Mouse (Mus musculus) MEL (cell line): ENCODE results near the gene Cpsf4.

ENCODE experiments used
- CHD2 ChIP-seq: IDR thresholded peaks from 2 replicates; pipeline ENCODE4 v1.6.1; 2011; ENCODE audit warnings: low read length, improper control_type of control experiment
- CTCF ChIP-seq, 3 experiments: IDR thresholded peaks in 2 of 3; conservative IDR thresholded peaks in 1 of 3; 2 replicates each; pipeline ENCODE4 v1.5.1; 2011 to 2012; ENCODE audit warnings: low read length in 3 of 3, low read depth in 2 of 3, mild to moderate bottlenecking in 2 of 3, improper control_type of control experiment in 1 of 3, inconsistent platforms in 1 of 3, mixed read lengths in 1 of 3, moderate library complexity in 1 of 3; ENCODE audit not compliant: control insufficient read depth in 1 of 3, insufficient read depth in 1 of 3, poor library complexity in 1 of 3, severe bottlenecking in 1 of 3
- EP300 ChIP-seq, 2 experiments: IDR thresholded peaks; 2 replicates each; pipeline ENCODE4 v1.6.1; 2011; ENCODE audit warnings: improper control_type of control experiment in 2 of 2, low read length in 2 of 2, low read depth in 1 of 2, mild to moderate bottlenecking in 1 of 2
- KAT2A ChIP-seq: conservative IDR thresholded peaks from 2 replicates; pipeline ENCODE4 v1.6.1; 2012; ENCODE audit warnings: low read depth, low read length, improper control_type of control experiment, inconsistent platforms
- MAX ChIP-seq: IDR thresholded peaks from 2 replicates; pipeline ENCODE4 v1.6.1; 2011; ENCODE audit warnings: low read length, improper control_type of control experiment
- POLR2A ChIP-seq, 2 experiments: IDR thresholded peaks; 2 replicates each; pipeline ENCODE4 v1.6.1; 2011 to 2012; ENCODE audit warnings: low read length in 2 of 2, mild to moderate bottlenecking in 2 of 2, control low read depth in 1 of 2, improper control_type of control experiment in 1 of 2, low read depth in 1 of 2, moderate library complexity in 1 of 2; ENCODE audit not compliant: control insufficient read depth in 1 of 2, insufficient read depth in 1 of 2, poor library complexity in 1 of 2
- TCF12 ChIP-seq: IDR thresholded peaks from 2 replicates; pipeline ENCODE4 v1.6.1; 2014; ENCODE audit warnings: low read depth, mild to moderate bottlenecking, inconsistent platforms, low read length, improper control_type of control experiment, moderate library complexity
- USF2 ChIP-seq, 2 experiments: IDR thresholded peaks; 2 replicates each; pipeline ENCODE4 v1.6.1; 2011 to 2012; ENCODE audit warnings: improper control_type of control experiment in 2 of 2, low read length in 2 of 2, borderline replicate concordance in 1 of 2, inconsistent platforms in 1 of 2, low read depth in 1 of 2, mild to moderate bottlenecking in 1 of 2; ENCODE audit not compliant: insufficient read depth in 1 of 2
- ZC3H11A ChIP-seq: IDR thresholded peaks from 2 replicates; pipeline ENCODE4 v1.6.1; 2012; ENCODE audit warnings: low read depth, mild to moderate bottlenecking, inconsistent platforms, low read length, improper control_type of control experiment

DNA sequence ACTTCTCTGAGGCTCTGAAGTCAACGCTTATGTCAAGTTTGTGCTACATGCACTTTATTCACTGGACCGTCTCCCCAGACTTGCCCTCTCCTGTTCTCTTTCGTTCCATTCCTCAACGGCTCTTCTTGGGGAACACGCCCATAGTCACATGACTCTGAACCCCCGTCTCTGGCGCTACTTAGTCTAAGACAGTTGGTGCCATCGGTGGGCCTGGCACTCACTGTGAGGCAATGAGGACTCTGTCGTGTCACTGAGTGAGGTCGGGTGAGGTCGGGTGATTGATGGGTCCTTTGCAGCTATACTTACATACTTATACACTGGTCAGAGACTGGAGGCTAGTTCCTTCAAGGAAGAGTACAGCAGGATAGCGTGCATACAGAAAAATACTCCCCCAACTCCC is 56.4 kb downstream of the Cpsf4 start:
- TF ChIP-seq ZC3H11A (no peak), USF2 (IDR thresholded peaks at IDR 0.05; ENCODE audit: borderline replicate concordance in 1 of 2, insufficient read depth in 1 of 2, low read depth in 1 of 2, low read length in 2 of 2) (peak in 1 of 2 experiments; percentile 62; a peak in 2 of 4 replicates), CTCF (IDR thresholded peaks at IDR 0.05 in 2 of 3, conservative IDR thresholded peaks at IDR 0.05 in 1 of 3; ENCODE audit: control insufficient read depth in 1 of 3, insufficient read depth in 1 of 3, low read depth in 2 of 3, low read length in 3 of 3, poor library complexity in 1 of 3, severe bottlenecking in 1 of 3) (no peak), KAT2A (0 out of 2 replicates have a peak, but pooled peaks have one; percentile 41), POLR2A (IDR thresholded peaks at IDR 0.05; ENCODE audit: control insufficient read depth in 1 of 2, insufficient read depth in 1 of 2, low read depth in 1 of 2, low read length in 2 of 2, poor library complexity in 1 of 2) (peak in 1 of 2 experiments; percentile 72; a peak in 2 of 4 replicates), MAX (peak; percentile 66; the same call in 1 of the 2 replicates), CHD2 (peak; percentile 23), TCF12 (peak; percentile 59), EP300 (IDR thresholded peaks at IDR 0.05; ENCODE audit: low read depth in 1 of 2, low read length in 2 of 2) (peak in 1 of 2 experiments; percentile 74; a peak in 3 of 4 replicates)
